Comparison of ENCODE assay signal across 16 mouse cellular contexts in genomic region chr3:125756911-125757310, GRCm38 (mm10).
A peak's percentile ranks its signal among the peaks of the same experiment; 100 is the strongest.
DNase-seq lines count a peak whose midpoint lies in the region; ATAC-seq and TF ChIP-seq lines count a peak whose summit lies in the region.
"Had no signal": no experiment of that assay in that cellular context is flagged by ENCODE, and none has a peak within 500 bp of the region (broad histone marks: within the 10 kb centered on the region; RNA-seq: fewer than 3 reads in every experiment).

No protein-coding gene starts in this region.

- H3K27ac ChIP-seq in embryonic facial prominence, embryonic 11.5 days (replicated peaks; ENCODE audit: low read depth, low read length) = no peak overlapping the region
- no peak overlapping the region for H3K27ac ChIP-seq in embryonic facial prominence, embryonic 10.5 days (replicated peaks)
- H3K27ac ChIP-seq in liver, embryonic 14.5 days = no peak overlapping the region
- H3K27ac ChIP-seq: hindbrain, embryonic 10.5 days; intestine, embryonic 15.5 days; kidney, postnatal 0 days; limb, embryonic 15.5 days had no signal

- no peaks in the 10 kb centered on the region for H3K9me3 ChIP-seq in embryonic facial prominence, embryonic 11.5 days (replicated peaks; ENCODE audit: control insufficient read depth, low read length)
- H3K9me3 ChIP-seq in embryonic facial prominence, embryonic 10.5 days = no peaks in the 10 kb centered on the region
- H3K9me3 ChIP-seq in liver, embryonic 14.5 days (ENCODE audit: control insufficient read depth, low read length) = no peaks in the 10 kb centered on the region
- H3K9me3 ChIP-seq: hindbrain, embryonic 10.5 days; intestine, embryonic 15.5 days; limb, embryonic 15.5 days had no signal

- WGBS in embryonic facial prominence, embryonic 11.5 days = 82% methylated on average over 1 of the region's 1 CpGs
- 85% methylated on average over 1 of the region's 1 CpGs for WGBS in embryonic facial prominence, embryonic 10.5 days
- WGBS in liver, embryonic 14.5 days (ENCODE audit: insufficient replicate concordance) = 50% methylated on average over 1 of the region's 1 CpGs

- H3K9ac ChIP-seq in embryonic facial prominence, embryonic 11.5 days (replicated peaks; ENCODE audit: low read length) = no peak overlapping the region
- H3K9ac ChIP-seq in liver, embryonic 14.5 days (replicated peaks) = no peak overlapping the region
- H3K9ac ChIP-seq: intestine, embryonic 15.5 days; limb, embryonic 15.5 days had no signal

- ATAC-seq in embryonic facial prominence, embryonic 11.5 days (replicated peaks; ENCODE audit: insufficient number of reproducible peaks, low FRiP score, low TSS enrichment, low read depth) = no peak
- ATAC-seq in liver, embryonic 14.5 days (ENCODE audit: insufficient read depth) = no peak
- ATAC-seq in erythroid progenitor cell, adult 5-6 weeks (replicated peaks; ENCODE audit: low FRiP score, poor library complexity, severe bottlenecking) = no peak
- ATAC-seq: intestine, embryonic 15.5 days had no signal

- TF ChIP-seq CTCF in liver, embryonic 14.5 days (IDR thresholded peaks at IDR 0.05; ENCODE audit: low read depth) = no peak

- H3K36me3 ChIP-seq in embryonic facial prominence, embryonic 11.5 days (replicated peaks; ENCODE audit: control insufficient read depth, insufficient read depth, low read depth, low read length) = no peaks in the 10 kb centered on the region
- H3K36me3 ChIP-seq in embryonic facial prominence, embryonic 10.5 days (replicated peaks) = no peaks in the 10 kb centered on the region
- no peaks in the 10 kb centered on the region for H3K36me3 ChIP-seq in liver, embryonic 14.5 days (replicated peaks; ENCODE audit: control insufficient read depth, insufficient read depth, low read depth)
- H3K36me3 ChIP-seq: hindbrain, embryonic 10.5 days; intestine, embryonic 15.5 days; limb, embryonic 15.5 days had no signal

- H3K4me1 ChIP-seq in embryonic facial prominence, embryonic 11.5 days (ENCODE audit: control insufficient read depth, insufficient read depth, low read length) = no peaks in the 10 kb centered on the region
- H3K4me1 ChIP-seq in embryonic facial prominence, embryonic 10.5 days = no peaks in the 10 kb centered on the region
- H3K4me1 ChIP-seq in liver, embryonic 14.5 days (replicated peaks; ENCODE audit: control insufficient read depth in 2 of 2, insufficient read depth in 2 of 2, low read length in 1 of 2) = no peaks in the 10 kb centered on the region
- H3K4me1 ChIP-seq: hindbrain, embryonic 10.5 days; intestine, embryonic 15.5 days; limb, embryonic 15.5 days had no signal

- H3K4me2 ChIP-seq in embryonic facial prominence, embryonic 11.5 days (ENCODE audit: low read depth, low read length) = no peak overlapping the region
- H3K4me2 ChIP-seq in liver, embryonic 14.5 days (ENCODE audit: low read depth) = no peak overlapping the region
- H3K4me2 ChIP-seq: heart, embryonic 11.5 days; intestine, embryonic 15.5 days; limb, embryonic 15.5 days had no signal

- DNase-seq in embryonic facial prominence, embryonic 11.5 days (ENCODE audit: low spot score) = peak; percentile 23
- DNase-seq in embryonic facial prominence, embryonic 10.5 days (ENCODE audit: low spot score) = no peak
- DNase-seq in 416B (ENCODE audit: low read depth) = peak; percentile 41
- DNase-seq in c-Kit-positive CD71-negative TER-119-negative erythroid progenitor cells, embryonic 14.5 days (ENCODE audit: low read depth) = peak; percentile 26
- DNase-seq in liver, embryonic 14.5 days (ENCODE audit: low read depth in 3 of 3, low spot score in 3 of 3) = peak in 2 of 3 experiments; percentile 1 to 4
- no peak for DNase-seq in thymus, postnatal 10 days (ENCODE audit: low spot score in 2 of 2)
- no peak for DNase-seq in urinary bladder, postnatal 4 days (ENCODE audit: low spot score in 2 of 2)
- DNase-seq: cerebellum, postnatal 36 days; midbrain, embryonic 14.5 days had no signal

- no peak for TF ChIP-seq EP300 in liver, embryonic 14.5 days (IDR thresholded peaks at IDR 0.05; ENCODE audit: low read depth)

- H3K4me3 ChIP-seq in embryonic facial prominence, embryonic 11.5 days (ENCODE audit: low read depth, low read length) = no peak overlapping the region
- no peak overlapping the region for H3K4me3 ChIP-seq in embryonic facial prominence, embryonic 10.5 days
- H3K4me3 ChIP-seq in liver, embryonic 14.5 days (ENCODE audit: insufficient read depth in 1 of 2, low read depth in 2 of 2, low read length in 2 of 2) = no peak overlapping the region
- H3K4me3 ChIP-seq: erythroblast, embryonic 14.5 days; hindbrain, embryonic 10.5 days; intestine, embryonic 15.5 days; limb, embryonic 15.5 days had no signal

- no peaks in the 10 kb centered on the region for H3K27me3 ChIP-seq in embryonic facial prominence, embryonic 11.5 days (ENCODE audit: control insufficient read depth, insufficient read depth, low read length)
- H3K27me3 ChIP-seq in embryonic facial prominence, embryonic 10.5 days (replicated peaks; ENCODE audit: low read depth, poor library complexity, severe bottlenecking) = no peaks in the 10 kb centered on the region
- H3K27me3 ChIP-seq in liver, embryonic 14.5 days (ENCODE audit: control insufficient read depth, insufficient read depth, low read length) = no peaks in the 10 kb centered on the region
- H3K27me3 ChIP-seq: intestine, embryonic 15.5 days; limb, embryonic 15.5 days had no signal

Comparison
In these comparisons a context has a peak if more than half of its experiments do, and no peak if none do; other contexts are left out.
1. DNase-seq: peak in embryonic facial prominence, embryonic 11.5 days (single experiment), 416B (single experiment), c-Kit-positive CD71-negative TER-119-negative erythroid progenitor cells, embryonic 14.5 days (single experiment) and liver, embryonic 14.5 days (2 of 3); none in embryonic facial prominence, embryonic 10.5 days (single experiment), thymus, postnatal 10 days (0 of 2) and urinary bladder, postnatal 4 days (0 of 2).